Mouse (Mus musculus) megakaryocyte, embryonic 14.5 days (primary cell): Measurements from ENCODE around the gene Retreg2. TPM values are rescaled to one million over a fixed set of nuclear protein-coding genes. Genes with fewer than 3 reads are reported as not detected.

Experiments
- H3K27me3 ChIP-seq: replicated peaks from 2 replicates; pipeline ENCODE3; 2012; ENCODE audit warnings: inconsistent platforms
- H3K36me3 ChIP-seq: replicated peaks from 2 replicates; pipeline ENCODE3; 2012; ENCODE audit warnings: low read length, inconsistent platforms, mixed read lengths
- H3K4me1 ChIP-seq: 2 replicates; pipeline ENCODE4 v1.6.1; 2012; ENCODE audit warnings: inconsistent platforms
- H3K4me3 ChIP-seq: replicated peaks from 2 replicates; pipeline ENCODE3; 2012; ENCODE audit warnings: moderate library complexity, mild to moderate bottlenecking, inconsistent platforms
- H3K9me3 ChIP-seq: 2 replicates; pipeline ENCODE4 v1.6.1; 2012; ENCODE audit warnings: inconsistent platforms
- FLI1 ChIP-seq: IDR thresholded peaks from 2 replicates; pipeline ENCODE4 v1.6.1; 2012; ENCODE audit warnings: low read length, inconsistent platforms, mixed read lengths
- GATA1 ChIP-seq: IDR thresholded peaks from 3 replicates; pipeline ENCODE4 v1.6.1; 2012; ENCODE audit warnings: mixed read lengths, low read length, inconsistent platforms, borderline replicate concordance
- polyA plus RNA-seq: library from polyadenylated mRNA; stranded (reverse); fragments of >175 nt; gene quantifications from 2 replicates; pipeline ENCODE4 v1.2.3, GENCODE M21; 2012; ENCODE audit warnings: low replicate concordance; ENCODE audit not compliant: insufficient read depth

Gene Retreg2
- polyA plus RNA-seq, 1 experiment: 42.4 TPM

DNA sequence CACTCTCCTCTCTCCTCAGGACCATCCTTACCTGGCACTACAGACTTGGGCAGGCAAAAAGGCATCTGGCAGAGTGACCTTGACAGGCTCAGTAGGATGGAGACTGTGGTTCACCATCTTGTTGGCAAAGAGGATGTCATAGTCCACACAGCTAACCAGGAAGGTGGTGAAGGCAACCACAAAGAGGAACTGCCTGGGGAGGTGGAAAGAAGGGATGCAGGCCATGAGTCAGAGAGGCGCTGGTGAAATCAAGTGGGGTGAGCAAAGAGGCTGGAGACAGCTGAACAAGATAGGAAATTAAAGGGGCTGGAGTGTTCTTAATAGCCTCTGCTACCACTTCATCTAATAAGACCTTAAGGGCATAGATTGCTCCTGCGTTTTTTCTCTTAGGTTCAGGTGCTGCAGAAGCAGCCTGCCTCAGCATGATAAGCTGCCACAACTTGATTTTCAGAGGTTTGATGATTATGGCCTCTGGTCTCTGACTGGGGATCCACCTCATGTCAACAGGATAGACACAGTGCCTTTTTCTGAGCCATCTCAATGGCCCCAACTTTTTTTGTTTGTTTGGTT lies 45.4 kb downstream of the Retreg2 start:
- peaks cover 74% of the 10 kb centered on the region for H3K36me3 ChIP-seq
- H3K4me1 ChIP-seq: peaks cover 69% of the 10 kb centered on the region
- TF ChIP-seq FLI1: no peak
- peak overlapping the region; percentile 64 for H3K4me3 ChIP-seq
- H3K27me3 ChIP-seq: no peaks in the 10 kb centered on the region
- no peaks in the 10 kb centered on the region for H3K9me3 ChIP-seq

DNA sequence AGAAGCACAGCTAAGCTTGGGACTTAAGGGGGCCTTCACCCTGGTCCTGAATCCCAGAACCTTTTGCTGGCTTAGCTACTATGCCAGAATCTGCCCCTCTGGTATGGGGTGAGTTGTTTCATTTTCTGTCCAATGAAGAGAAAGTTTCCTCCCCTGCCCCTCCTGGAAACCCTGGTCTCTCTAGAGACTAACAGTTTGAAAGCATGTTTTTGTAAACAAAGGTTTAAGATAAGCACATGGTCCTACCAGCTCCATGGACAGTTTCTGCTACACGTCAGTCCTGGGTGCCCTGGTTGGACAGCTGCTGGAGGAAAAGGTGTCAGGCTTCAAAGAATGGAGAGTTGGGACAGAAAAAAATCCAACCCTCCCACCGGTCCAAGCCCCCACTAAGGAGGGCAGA lies 48.0 kb downstream of the Retreg2 start:
- peaks cover 63% of the 10 kb centered on the region for H3K36me3 ChIP-seq
- no peaks in the 10 kb centered on the region for H3K9me3 ChIP-seq
- peak overlapping the region; percentile 97 for H3K4me3 ChIP-seq
- H3K27me3 ChIP-seq: no peaks in the 10 kb centered on the region
- TF ChIP-seq FLI1: no peak
- TF ChIP-seq GATA1: no peak
- H3K4me1 ChIP-seq: peaks cover 66% of the 10 kb centered on the region

DNA sequence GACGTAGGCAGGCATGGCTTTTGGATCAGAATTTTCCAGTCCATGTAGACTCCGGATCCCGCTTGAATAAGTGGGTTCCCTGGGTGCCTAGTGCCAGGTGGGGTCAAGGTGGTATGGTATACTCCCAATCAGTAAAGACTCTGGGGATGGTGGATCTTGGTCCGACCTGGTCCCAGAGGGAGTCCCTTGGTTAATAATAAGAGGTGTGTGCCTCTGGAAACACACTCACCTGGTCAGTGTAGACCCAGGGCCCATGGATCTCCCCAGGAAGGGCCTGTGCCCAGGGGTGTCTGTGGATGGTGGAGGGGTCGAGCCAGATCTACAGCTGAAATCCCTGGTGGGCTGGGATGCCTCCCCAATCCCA lies 48.7 kb downstream of the Retreg2 start:
- Histone ChIP-seq H3K27me3 (no peaks in the 10 kb centered on the region), H3K4me3 (peak overlapping the region; percentile 97), H3K9me3 (no peaks in the 10 kb centered on the region), H3K4me1 (peaks cover 59% of the 10 kb centered on the region), H3K36me3 (peaks cover 63% of the 10 kb centered on the region)
- TF ChIP-seq FLI1 (no peak), GATA1 (no peak)

DNA sequence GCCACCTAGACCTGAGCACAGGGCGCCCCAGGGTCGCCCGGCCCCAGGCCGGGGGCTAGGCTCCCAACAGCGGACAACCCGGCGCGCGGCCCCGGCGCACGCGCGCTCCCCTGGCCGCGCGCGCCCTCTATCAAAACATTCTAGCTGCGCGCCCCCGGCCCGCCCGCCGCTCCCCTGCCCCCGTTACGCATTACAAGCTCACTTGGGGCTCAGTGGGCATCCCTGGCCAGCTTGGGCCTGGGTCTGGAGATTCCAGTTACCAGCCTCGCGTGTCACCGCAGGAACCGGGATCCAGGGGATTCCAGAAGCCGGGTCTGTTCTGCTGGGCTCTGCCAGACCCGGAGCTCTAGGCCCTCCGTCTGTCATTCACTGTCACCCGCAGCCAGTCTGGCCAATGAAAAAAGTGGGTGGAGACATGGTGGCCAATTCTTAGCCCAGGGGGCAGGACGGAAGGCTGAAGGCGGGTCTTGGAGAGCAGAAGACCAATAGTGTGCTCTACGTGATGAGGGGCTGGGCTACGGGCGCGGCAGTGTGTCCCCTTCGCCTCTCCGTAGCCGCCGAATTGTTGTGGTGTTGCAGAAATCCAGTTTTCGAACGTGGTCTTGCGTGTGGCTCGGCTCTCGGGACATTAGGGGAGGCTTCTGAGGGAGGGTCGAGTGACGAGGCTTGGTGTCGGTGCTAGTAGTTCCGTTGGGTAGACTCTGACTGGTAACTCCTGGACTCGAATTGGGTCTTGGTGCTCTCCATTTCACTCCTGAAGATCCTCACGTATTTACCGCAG lies 49.2 kb downstream of the Retreg2 start, which contains the start of the genes Ankzf1 and Atg9a:
Ankzf1 (plus strand) TSS at position 530 of the 781 bp plus-strand sequence.
Atg9a (minus strand) TSS at position 575 of the 781 bp plus-strand sequence.
- TF ChIP-seq FLI1: no peak
- H3K4me3 ChIP-seq: peak within 1 kb of the TSS; percentile 97
- H3K9me3 ChIP-seq: no peaks in the 10 kb centered on the region
- H3K27me3 ChIP-seq: no peaks in the 10 kb centered on the region
- H3K4me1 ChIP-seq: peaks cover 53% of the 10 kb centered on the region
- peaks cover 63% of the 10 kb centered on the region for H3K36me3 ChIP-seq

DNA sequence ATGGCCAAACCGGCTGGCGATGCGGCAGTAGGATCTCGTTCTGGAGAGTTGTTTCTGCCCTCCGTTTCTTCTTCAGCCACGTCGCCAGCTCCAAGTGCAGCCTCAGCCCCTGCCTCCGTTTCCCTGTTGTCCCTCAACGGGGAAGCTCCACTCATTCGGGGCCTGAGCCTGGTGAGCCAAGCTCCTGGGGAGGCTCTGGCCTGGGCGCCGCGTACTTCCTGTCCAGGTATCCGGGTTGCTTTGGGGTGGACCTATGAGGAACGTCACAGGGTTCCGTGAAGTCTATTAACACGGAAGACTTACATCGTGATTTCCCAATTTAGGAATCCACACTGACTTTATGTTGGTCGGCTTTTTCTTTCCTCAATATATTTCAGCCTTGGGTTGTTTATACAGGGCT lies 49.9 kb downstream of the Retreg2 start:
- Histone ChIP-seq H3K4me3 (peak overlapping the region; percentile 97), H3K27me3 (no peaks in the 10 kb centered on the region), H3K36me3 (peaks cover 63% of the 10 kb centered on the region), H3K4me1 (peaks cover 48% of the 10 kb centered on the region), H3K9me3 (no peaks in the 10 kb centered on the region)
- no peak for TF ChIP-seq FLI1
- no peak for TF ChIP-seq GATA1

Other genes with a start within 250 kb of the Retreg2 start
- gene Cryba2, start 249.6 kb upstream of the Retreg2 start, polyA plus RNA-seq: not detected in 2 replicates
- 0.02 TPM in 1 of 2 replicates, not detected in the other for gene Cfap65, start 207.2 kb upstream of the Retreg2 start, polyA plus RNA-seq
- 0.10 TPM in 1 of 2 replicates, not detected in the other for gene Ihh, start 191.1 kb upstream of the Retreg2 start, polyA plus RNA-seq
- gene Nhej1, start 17.6 kb upstream of the Retreg2 start, polyA plus RNA-seq: 0.66 TPM in 1 of 2 replicates, not detected in the other
- gene Slc23a3, start 8.9 kb upstream of the Retreg2 start, polyA plus RNA-seq: not detected in 2 replicates
- gene Cnppd1, start 67 bp upstream of the Retreg2 start, polyA plus RNA-seq: 34.3 and 35.1 TPM in 2 replicates
- gene Zfand2b, start 25.9 kb downstream of the Retreg2 start, polyA plus RNA-seq: 20.4 and 28.1 TPM in 2 replicates
- 6.4 and 12.6 TPM in 2 replicates for gene Abcb6, start 37.6 kb downstream of the Retreg2 start, polyA plus RNA-seq
- gene Ankzf1, start 49.4 kb downstream of the Retreg2 start, polyA plus RNA-seq: 0.68 and 8.0 TPM in 2 replicates
- gene Atg9a, start 49.4 kb downstream of the Retreg2 start, polyA plus RNA-seq: 58.1 and 99.4 TPM in 2 replicates
- 0.47 and 1.1 TPM in 2 replicates for gene Glb1l, start 68.0 kb downstream of the Retreg2 start, polyA plus RNA-seq
- gene Stk16, start 68.1 kb downstream of the Retreg2 start, polyA plus RNA-seq: 195 and 221 TPM in 2 replicates
- gene Tuba4a, start 77.1 kb downstream of the Retreg2 start, polyA plus RNA-seq: 283 and 585 TPM in 2 replicates
- gene A630095N17Rik, start 89.3 kb downstream of the Retreg2 start, polyA plus RNA-seq: not detected in 2 replicates
- 97.0 and 100 TPM in 2 replicates for gene Dnajb2, start 93.6 kb downstream of the Retreg2 start, polyA plus RNA-seq
- gene Ptprn, start 121.7 kb downstream of the Retreg2 start, polyA plus RNA-seq: 12.4 and 22.6 TPM in 2 replicates
- 0.26 TPM in 1 of 2 replicates, not detected in the other for gene Resp18, start 135.6 kb downstream of the Retreg2 start, polyA plus RNA-seq
- 165 and 178 TPM in 2 replicates for gene Dnpep, start 175.2 kb downstream of the Retreg2 start, polyA plus RNA-seq
- 0.11 TPM in 1 of 2 replicates, not detected in the other for gene Des, start 217.6 kb downstream of the Retreg2 start, polyA plus RNA-seq
- gene Speg, start 232.5 kb downstream of the Retreg2 start, polyA plus RNA-seq: 48.7 TPM in 1 of 2 replicates, not detected in the other